Mouse (Mus musculus): ENCODE measurements around the gene Kantr. TPM values are rescaled to one million over a fixed set of nuclear protein-coding genes. Genes with fewer than 3 reads are reported as not detected.
"Not testable (repeated sequence)": the region's sequence is repeated elsewhere in the genome, so short reads cannot be mapped to it uniquely, and the experiment has no call there.

Gene Kantr
- 10 to 100 TPM; 36.6 to 46.6 TPM for total RNA-seq (2021)

- intact Hi-C loops (cut with DNase I) = no loop called here
- peak; percentile 78 for DNase-seq
Measured at GRCm38 (mm10) chrX:152326996-152327688, at the start of gene Kantr. Gene Kantr, minus strand, starts transcription at chrX:152327495.

GRCm38 (mm10) chrX:152368397-152369273 lies 41.3 kb upstream of the Kantr start, which contains the start of gene Gpr173:
Gene Gpr173, minus strand, starts transcription at chrX:152368704.
- intact Hi-C loops (cut with DNase I) = no loop called here

GRCm38 (mm10) chrX:152368054-152368396 lies 40.7 kb upstream of the Kantr start:
- DNase-seq = no peak
- intact Hi-C loops (cut with DNase I) = no loop called here

More at GRCm38 (mm10) chrX:152368397-152369273, 41.3 kb upstream of the Kantr start, which contains the start of gene Gpr173:
- DNase-seq = peak; percentile 82

GRCm38 (mm10) chrX:152366418-152366817 lies 39.1 kb upstream of the Kantr start:
- intact Hi-C loops (cut with DNase I) = no loop called here

GRCm38 (mm10) chrX:152352553-152353153 lies 25.4 kb upstream of the Kantr start:
- no peak for DNase-seq
- intact Hi-C loops (cut with DNase I) = no loop called here

More at GRCm38 (mm10) chrX:152366418-152366817, 39.1 kb upstream of the Kantr start:
- peak; percentile 74 for DNase-seq

- intact Hi-C loops (cut with DNase I) = no loop called here
- DNase-seq = peak; percentile 85
Measured at GRCm38 (mm10) chrX:152347041-152347440, 19.7 kb upstream of the Kantr start.

GRCm38 (mm10) chrX:152346587-152346986 lies 19.3 kb upstream of the Kantr start:
- intact Hi-C loops (cut with DNase I) = no loop called here
- DNase-seq = peak; percentile 80

- intact Hi-C loops (cut with DNase I) = no loop called here
- DNase-seq = no peak
Measured at GRCm38 (mm10) chrX:152342903-152343302, 15.6 kb upstream of the Kantr start.

GRCm38 (mm10) chrX:152342358-152342901 lies 15.1 kb upstream of the Kantr start, which contains the start of gene Tspyl2:
Gene Tspyl2, minus strand, starts transcription at chrX:152342425.
- intact Hi-C loops (cut with DNase I) = no loop called here
- peak; percentile 95 for DNase-seq

GRCm38 (mm10) chrX:152341496-152341895 lies 14.2 kb upstream of the Kantr start:
- peak; percentile 7 for DNase-seq
- intact Hi-C loops (cut with DNase I) = no loop called here

GRCm38 (mm10) chrX:152336546-152337332 lies 9.4 kb upstream of the Kantr start:
- peak; percentile 92 for DNase-seq
- intact Hi-C loops (cut with DNase I) = no loop called here

GRCm38 (mm10) chrX:152336123-152336522 lies 8.8 kb upstream of the Kantr start:
- intact Hi-C loops (cut with DNase I); DNase-seq: not testable (repeated sequence)

GRCm38 (mm10) chrX:152329400-152329799 lies 2.1 kb upstream of the Kantr start:
- intact Hi-C loops (cut with DNase I); DNase-seq: not testable (repeated sequence)

- DNase-seq = no peak
- intact Hi-C loops (cut with DNase I) = no loop called here
Measured at GRCm38 (mm10) chrX:152327689-152328052, 376 bp upstream of the Kantr start.

- no peak for DNase-seq
- intact Hi-C loops (cut with DNase I) = no loop called here
Measured at GRCm38 (mm10) chrX:152323584-152323983, 3.7 kb downstream of the Kantr start.

- intact Hi-C loops (cut with DNase I) = no loop called here
- no peak for DNase-seq
Measured at GRCm38 (mm10) chrX:152322776-152323175, 4.5 kb downstream of the Kantr start.

- no peak for DNase-seq
- intact Hi-C loops (cut with DNase I) = no loop called here
Measured at GRCm38 (mm10) chrX:152320535-152320934, 6.8 kb downstream of the Kantr start.

GRCm38 (mm10) chrX:152307942-152308341 lies 19.4 kb downstream of the Kantr start:
- no peak for DNase-seq
- intact Hi-C loops (cut with DNase I) = no loop called here

- intact Hi-C loops (cut with DNase I) = no loop called here
- DNase-seq = no peak
Measured at GRCm38 (mm10) chrX:152307371-152307770, 19.9 kb downstream of the Kantr start.

GRCm38 (mm10) chrX:152306224-152306623 lies 21.1 kb downstream of the Kantr start:
- intact Hi-C loops (cut with DNase I) = no loop called here
- DNase-seq = no peak
